Mouse (Mus musculus) bone marrow, adult 2 months (tissue): ENCODE data around the gene Msl1.

Source experiments
- CTCF ChIP-seq: fragments of 200-500 bp; IDR thresholded peaks from 2 replicates; pipeline ENCODE4 v1.5.1; 2011; ENCODE audit warnings: low read length, control low read depth; ENCODE audit not compliant: control insufficient read depth, insufficient read depth
- POLR2A ChIP-seq: fragments of 200-500 bp; IDR thresholded peaks from 2 replicates; pipeline ENCODE4 v1.6.1; 2011; ENCODE audit warnings: low read depth, mild to moderate bottlenecking, control low read depth, low read length, borderline replicate concordance; ENCODE audit not compliant: control insufficient read depth

DNA sequence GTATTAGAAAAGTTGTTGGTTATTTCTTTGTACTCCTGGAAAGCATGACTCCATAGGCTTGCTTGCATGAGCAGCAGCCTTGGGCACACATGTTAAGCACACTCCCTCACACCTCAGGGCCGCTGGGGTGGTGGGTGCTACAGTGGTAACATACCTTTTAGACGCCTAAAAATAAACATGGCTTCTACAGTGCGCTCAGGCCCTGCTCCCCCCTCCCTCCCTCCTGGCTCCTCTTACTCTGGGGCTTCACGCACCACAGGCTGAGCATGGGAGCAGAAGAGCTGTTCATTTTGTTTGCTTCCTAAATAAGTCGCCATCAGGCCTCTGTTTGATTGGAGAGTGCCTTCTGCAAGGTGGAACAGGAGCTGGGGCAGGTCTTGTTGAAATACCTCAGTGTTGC lies 2.0 kb downstream of the Msl1 start:
- TF ChIP-seq CTCF (no peak), POLR2A (no peak)
